Mouse (Mus musculus) hematopoietic multipotent progenitor cell, adult 10-12 weeks (in vitro differentiated cells): ENCODE data around the gene Olfr286. TPM values are rescaled to one million over a fixed set of nuclear protein-coding genes. Genes with fewer than 3 reads are reported as not detected.

Experiments used
- polyA plus RNA-seq: library from polyadenylated mRNA; stranded (reverse); fragments of >175 nt; gene quantifications from 2 replicates; pipeline ENCODE4 v1.2.3, GENCODE M21; 2012; ENCODE audit warnings: low replicate concordance

Gene Olfr286
- not detected in 2 replicates for polyA plus RNA-seq

DNA sequence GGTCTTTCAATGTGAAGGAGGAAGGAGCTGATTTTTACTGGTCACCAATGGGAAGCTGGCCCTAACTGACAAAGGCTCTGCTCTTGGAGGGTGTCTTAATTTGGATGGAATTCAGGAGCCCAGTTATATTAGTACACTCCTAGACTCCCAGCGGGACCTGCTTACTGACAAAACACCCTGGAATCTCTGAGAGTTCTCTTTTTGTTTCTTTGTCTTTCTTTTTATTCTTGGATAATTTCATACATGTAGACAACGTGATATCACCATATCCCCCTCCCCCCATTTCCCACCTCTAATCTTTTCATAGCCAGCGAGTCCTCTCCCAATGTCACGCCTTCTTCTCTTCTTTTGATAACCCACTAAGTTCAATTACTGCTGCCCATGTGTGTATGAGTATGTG lies at the start of gene Olfr286:
Olfr286 (minus strand) TSS at position 101 of the 400 bp plus-strand sequence.

DNA sequence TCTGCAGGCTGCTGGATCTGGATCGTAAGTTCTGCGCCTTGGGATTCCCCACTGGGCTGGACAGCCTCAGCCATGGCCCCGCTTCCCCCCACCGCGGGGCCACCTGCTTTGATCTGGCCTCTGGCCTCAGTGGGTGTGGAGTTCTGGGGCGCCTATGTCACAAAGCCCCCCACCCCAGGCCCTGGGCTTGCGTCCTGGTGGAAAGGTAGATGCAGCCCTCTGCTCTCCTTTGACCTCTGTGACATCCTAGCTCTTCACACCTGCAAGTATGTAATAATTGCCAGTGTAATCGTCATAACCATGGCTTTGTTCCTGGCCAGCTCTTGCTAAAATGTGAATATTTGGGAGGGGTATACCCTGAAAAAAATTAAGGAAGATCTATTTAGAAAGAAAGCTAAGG lies 22.9 kb upstream of the Olfr286 start, which contains the start of gene H1fnt:
H1fnt (minus strand) TSS at position 101 of the 400 bp plus-strand sequence.

DNA sequence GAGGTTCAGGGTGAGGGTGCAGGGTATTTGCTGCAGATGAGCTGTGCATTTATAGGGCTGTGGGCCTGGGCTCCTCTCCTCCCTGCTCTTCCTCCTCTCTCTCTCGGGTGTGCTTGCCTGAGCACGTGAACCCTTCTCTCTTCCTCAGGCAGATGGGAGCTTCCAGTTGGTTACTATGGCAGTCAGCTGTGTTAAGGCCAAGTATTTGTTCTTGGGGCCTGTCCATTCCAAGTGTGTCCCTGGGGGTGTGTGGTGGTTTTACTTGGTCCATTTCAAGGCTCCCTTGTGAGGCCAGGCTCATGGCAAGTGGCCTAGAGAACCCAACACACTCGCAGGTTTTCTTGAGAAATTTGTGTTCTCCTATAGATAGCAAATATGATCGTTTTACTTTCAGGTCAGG lies 13.4 kb downstream of the Olfr286 start, which contains the start of the genes Gm44579 and Olfr287:
Gm44579 (minus strand) TSS at position 101 of the 400 bp plus-strand sequence.
Olfr287 (minus strand) TSS at position 180 of the 400 bp plus-strand sequence.

DNA sequence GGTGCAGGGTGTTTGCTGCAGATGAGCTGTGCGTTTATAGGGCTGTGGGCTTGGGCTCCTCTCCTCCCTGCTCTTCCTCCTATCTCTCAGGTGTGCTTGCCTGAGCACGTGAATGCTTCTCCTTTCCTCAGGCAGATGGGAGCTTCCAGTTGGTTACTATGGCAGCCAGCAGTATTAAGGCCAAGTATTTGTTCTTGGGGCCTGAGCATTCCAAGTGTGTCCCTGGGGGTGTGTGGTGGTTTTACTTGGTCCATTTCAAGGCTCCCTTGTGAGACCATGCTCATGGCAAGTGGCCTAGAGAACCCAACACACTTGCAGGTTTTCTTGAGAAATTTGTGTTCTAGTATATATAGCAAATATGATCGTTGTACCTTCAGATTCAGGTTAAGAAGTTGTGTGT lies 38.8 kb downstream of the Olfr286 start, which contains the start of gene Olfr288:
Olfr288 (minus strand) TSS at position 101 of the 400 bp plus-strand sequence.

Other genes starting within 250 kb of the Olfr286 start
- gene Col2a1, start 229.8 kb downstream of the Olfr286 start, polyA plus RNA-seq, result 0.08 and 0.13 TPM in 2 replicates
- gene Pfkm, start 141.9 kb downstream of the Olfr286 start, polyA plus RNA-seq, result 0.92 and 4.1 TPM in 2 replicates
- 13.0 and 14.5 TPM in 2 replicates for gene Senp1, start 140.7 kb downstream of the Olfr286 start, polyA plus RNA-seq
- 3.5 and 5.5 TPM in 2 replicates for gene Asb8, start 68.8 kb downstream of the Olfr286 start, polyA plus RNA-seq
- gene Ccdc184, start 67.3 kb downstream of the Olfr286 start, polyA plus RNA-seq, result 0.30 and 0.68 TPM in 2 replicates
- not detected in 2 replicates for gene Olfr288, start 38.9 kb downstream of the Olfr286 start, polyA plus RNA-seq
- gene Gm44579, start 13.5 kb downstream of the Olfr286 start, polyA plus RNA-seq, result not detected in 2 replicates
- gene Olfr287, start 13.4 kb downstream of the Olfr286 start, polyA plus RNA-seq, result not detected in 2 replicates
- gene H1fnt, start 22.8 kb upstream of the Olfr286 start, polyA plus RNA-seq, result not detected in 2 replicates
- gene Zfp641, start 61.7 kb upstream of the Olfr286 start, polyA plus RNA-seq, result not detected in 2 replicates
- gene Olfr285, start 82.9 kb upstream of the Olfr286 start, polyA plus RNA-seq, result not detected in 2 replicates
- gene Olfr284, start 106.5 kb upstream of the Olfr286 start, polyA plus RNA-seq, result not detected in 2 replicates
- not detected in 2 replicates for gene Olfr283, start 146.5 kb upstream of the Olfr286 start, polyA plus RNA-seq
- gene Olfr282, start 196.8 kb upstream of the Olfr286 start, polyA plus RNA-seq, result not detected in 2 replicates
- not detected in 2 replicates for gene Olfr281, start 218.1 kb upstream of the Olfr286 start, polyA plus RNA-seq
- gene OR5BS1P, start 235.4 kb upstream of the Olfr286 start, polyA plus RNA-seq, result not detected in 2 replicates
- gene Lalba, start 248.3 kb upstream of the Olfr286 start, polyA plus RNA-seq, result not detected in 2 replicates